Mouse (Mus musculus) bone marrow, adult 2 months (tissue): ENCODE data around the gene Plxnb1. TPM values are rescaled to one million over a fixed set of nuclear protein-coding genes. Genes with fewer than 3 reads are reported as not detected.

ENCODE experiments used
- H3K27ac ChIP-seq: fragments of 200-500 bp; 2 replicates; pipeline ENCODE4 v1.5.1; 2012; ENCODE audit warnings: low read depth, mild to moderate bottlenecking, control low read depth, inconsistent platforms, low read length; ENCODE audit not compliant: control insufficient read depth, poor library complexity, insufficient read depth
- H3K4me1 ChIP-seq: fragments of 200-500 bp; 2 replicates; pipeline ENCODE4 v1.6.1; 2011; ENCODE audit warnings: low read length; ENCODE audit not compliant: control insufficient read depth, insufficient read depth
- H3K4me3 ChIP-seq: fragments of 200-500 bp; replicated peaks from 2 replicates; pipeline ENCODE3; 2011; ENCODE audit warnings: mild to moderate bottlenecking, low read depth, low read length, control low read depth; ENCODE audit not compliant: control insufficient read depth
- CTCF ChIP-seq: fragments of 200-500 bp; IDR thresholded peaks from 2 replicates; pipeline ENCODE4 v1.5.1; 2011; ENCODE audit warnings: low read length, control low read depth; ENCODE audit not compliant: control insufficient read depth, insufficient read depth
- POLR2A ChIP-seq: fragments of 200-500 bp; IDR thresholded peaks from 2 replicates; pipeline ENCODE4 v1.6.1; 2011; ENCODE audit warnings: low read depth, mild to moderate bottlenecking, control low read depth, low read length, borderline replicate concordance; ENCODE audit not compliant: control insufficient read depth
- WGBS: fragments of 180-500 bp; shearing (Covaris S2); methylation state at CpG from one replicate; pipeline ENCODE4 v1.1.7; 2018; 5-methylcytosine and 5-hydroxymethylcytosine counted together
- polyA plus RNA-seq: library from polyadenylated mRNA; stranded (reverse); fragments of >200 nt; gene quantifications from 2 replicates; pipeline ENCODE4 v1.2.4, GENCODE M21; 2011; ENCODE audit warnings: low replicate concordance; ENCODE audit not compliant: missing spikeins, insufficient read depth, insufficient read length

The Plxnb1 gene
- polyA plus RNA-seq, 1 experiment = 1.1 TPM

DNA sequence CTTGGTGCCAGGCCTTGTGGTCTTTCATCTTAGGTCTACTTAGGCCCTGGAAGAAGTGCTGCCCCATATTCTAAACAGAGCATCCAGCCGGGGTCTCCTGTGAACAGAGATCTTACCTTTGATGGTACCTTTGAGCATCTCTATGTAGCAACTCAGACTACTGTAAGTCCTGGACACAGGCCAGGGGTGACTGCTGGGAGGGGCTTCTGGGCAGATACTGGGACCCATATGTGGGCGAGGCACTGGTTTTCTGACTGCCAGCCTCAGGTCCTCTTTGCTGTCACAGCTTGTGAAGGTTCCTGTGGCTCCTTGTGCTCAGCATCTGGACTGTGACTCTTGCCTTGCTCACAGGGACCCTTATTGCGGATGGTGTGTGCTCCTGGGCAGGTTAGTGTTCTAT lies 7.4 kb downstream of the Plxnb1 start:
- Histone ChIP-seq H3K4me3 (no peak overlapping the region), H3K4me1 (no peaks in the 10 kb centered on the region; the same call in 1 of the 2 replicates), H3K27ac (no peak overlapping the region)
- no peak for TF ChIP-seq CTCF
- WGBS = 76% methylated on average over 3 of the region's 3 CpGs

GRCm38 (mm10) chr9:109103250-109103649 lies 8.1 kb downstream of the Plxnb1 start:
- 74% methylated on average over 7 of the region's 7 CpGs for WGBS

GRCm38 (mm10) chr9:109104083-109104482 lies 8.9 kb downstream of the Plxnb1 start:
- Histone ChIP-seq H3K27ac (no peak overlapping the region), H3K4me1 (no peaks in the 10 kb centered on the region), H3K4me3 (no peak overlapping the region)
- TF ChIP-seq POLR2A (no peak), CTCF (no peak)
- WGBS = 91% methylated on average over 9 of the region's 9 CpGs

More at GRCm38 (mm10) chr9:109103250-109103649, 8.1 kb downstream of the Plxnb1 start:
- Histone ChIP-seq H3K4me3 (no peak overlapping the region), H3K27ac (no peak overlapping the region), H3K4me1 (no peaks in the 10 kb centered on the region; the same call in 1 of the 2 replicates)
- TF ChIP-seq CTCF (no peak), POLR2A (no peak)

- Histone ChIP-seq H3K4me3 (no peak overlapping the region), H3K27ac (no peak overlapping the region), H3K4me1 (no peaks in the 10 kb centered on the region)
- no peak for TF ChIP-seq CTCF
- TF ChIP-seq POLR2A = no peak
- 84% methylated on average over 12 of the region's 12 CpGs for WGBS
These were observed 9.8 kb downstream of the Plxnb1 start for GRCm38 (mm10) chr9:109105011-109105410.

- Histone ChIP-seq H3K27ac (no peak overlapping the region), H3K4me1 (no peaks in the 10 kb centered on the region), H3K4me3 (no peak overlapping the region)
- 58% methylated on average over 12 of the region's 12 CpGs for WGBS
- TF ChIP-seq CTCF (no peak), POLR2A (no peak)
These were observed 10.5 kb downstream of the Plxnb1 start for GRCm38 (mm10) chr9:109105648-109106047.

GRCm38 (mm10) chr9:109107341-109107740 lies 12.2 kb downstream of the Plxnb1 start:
- WGBS = 66% methylated on average over 6 of the region's 6 CpGs
- no peak for TF ChIP-seq POLR2A
- no peak for TF ChIP-seq CTCF
- Histone ChIP-seq H3K4me3 (no peak overlapping the region), H3K27ac (no peak overlapping the region), H3K4me1 (no peaks in the 10 kb centered on the region)

DNA sequence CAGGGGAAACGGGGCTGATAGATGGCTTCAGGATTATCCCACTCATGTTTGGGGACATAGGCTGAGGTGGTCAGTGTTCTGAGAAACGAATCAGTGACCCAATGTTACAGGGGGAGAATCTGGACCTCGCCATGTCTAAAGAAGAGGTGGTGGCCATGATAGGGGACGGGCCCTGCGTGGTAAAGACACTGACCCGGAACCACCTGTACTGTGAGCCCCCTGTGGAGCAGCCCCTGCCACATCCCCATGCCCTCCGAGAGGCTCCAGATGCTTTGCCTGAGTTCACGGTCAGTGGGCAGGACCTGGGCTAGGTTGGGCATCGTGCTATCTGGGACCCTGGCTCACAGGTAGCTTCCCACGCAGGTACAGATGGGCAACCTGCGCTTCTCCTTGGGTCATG lies 15.1 kb downstream of the Plxnb1 start:
- WGBS = 80% methylated on average over 11 of the region's 11 CpGs
- Histone ChIP-seq H3K4me3 (no peak overlapping the region), H3K4me1 (no peaks in the 10 kb centered on the region), H3K27ac (no peak overlapping the region)
- TF ChIP-seq CTCF = no peak
- TF ChIP-seq POLR2A = 0 out of 2 replicates have a peak, but pooled peaks have one; percentile 7

- no peak for TF ChIP-seq POLR2A
- no peak for TF ChIP-seq CTCF
- Histone ChIP-seq H3K4me3 (no peak overlapping the region), H3K4me1 (no peaks in the 10 kb centered on the region), H3K27ac (no peak overlapping the region)
- WGBS = 80% methylated on average over 4 of the region's 4 CpGs
These were observed 15.9 kb downstream of the Plxnb1 start for GRCm38 (mm10) chr9:109111101-109111500.

- no peak for TF ChIP-seq POLR2A
- no peak for TF ChIP-seq CTCF
- Histone ChIP-seq H3K4me1 (no peaks in the 10 kb centered on the region), H3K27ac (no peak overlapping the region), H3K4me3 (no peak overlapping the region)
- WGBS = 91% methylated on average over 9 of the region's 9 CpGs
These were observed 16.4 kb downstream of the Plxnb1 start for GRCm38 (mm10) chr9:109111591-109111990.
